Mouse (Mus musculus) liver (tissue): ENCODE results near the gene 2200002D01Rik.
"Not testable (repeated sequence)": the region's sequence is repeated elsewhere in the genome, so short reads cannot be mapped to it uniquely, and the experiment has no call there.

ENCODE experiments used
- DNase-seq: peaks from one replicate; pipeline ENCODE4 v3.0.0-alpha.2; 2020; ENCODE audit warnings: mixed read lengths

2200002D01Rik gene

GRCm38 (mm10) chr7:29279261-29279660, 31.0 kb upstream of the 2200002D01Rik start:
- no peak for DNase-seq

DNA sequence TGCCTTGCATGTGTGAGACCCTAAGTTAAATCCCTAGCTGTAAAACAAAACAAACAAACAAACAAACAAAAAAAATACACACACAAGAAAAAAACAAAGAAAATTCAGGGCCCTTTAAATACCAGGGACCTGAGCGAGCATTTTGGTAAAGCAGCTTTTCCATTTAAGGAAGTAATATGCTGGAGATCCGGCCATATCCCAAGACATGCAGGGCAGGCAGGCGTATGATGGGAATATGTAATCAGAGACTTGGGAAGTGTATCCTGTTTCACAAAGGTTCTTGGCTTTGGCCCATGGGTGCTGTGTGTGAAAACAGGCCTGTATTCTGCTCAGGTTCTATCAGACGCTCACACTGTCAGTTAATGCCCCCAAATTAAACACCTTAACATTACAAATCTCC, 29.2 kb upstream of the 2200002D01Rik start:
- no peak for DNase-seq

GRCm38 (mm10) chr7:29276715-29277114, 28.4 kb upstream of the 2200002D01Rik start:
- DNase-seq, result no peak

DNA sequence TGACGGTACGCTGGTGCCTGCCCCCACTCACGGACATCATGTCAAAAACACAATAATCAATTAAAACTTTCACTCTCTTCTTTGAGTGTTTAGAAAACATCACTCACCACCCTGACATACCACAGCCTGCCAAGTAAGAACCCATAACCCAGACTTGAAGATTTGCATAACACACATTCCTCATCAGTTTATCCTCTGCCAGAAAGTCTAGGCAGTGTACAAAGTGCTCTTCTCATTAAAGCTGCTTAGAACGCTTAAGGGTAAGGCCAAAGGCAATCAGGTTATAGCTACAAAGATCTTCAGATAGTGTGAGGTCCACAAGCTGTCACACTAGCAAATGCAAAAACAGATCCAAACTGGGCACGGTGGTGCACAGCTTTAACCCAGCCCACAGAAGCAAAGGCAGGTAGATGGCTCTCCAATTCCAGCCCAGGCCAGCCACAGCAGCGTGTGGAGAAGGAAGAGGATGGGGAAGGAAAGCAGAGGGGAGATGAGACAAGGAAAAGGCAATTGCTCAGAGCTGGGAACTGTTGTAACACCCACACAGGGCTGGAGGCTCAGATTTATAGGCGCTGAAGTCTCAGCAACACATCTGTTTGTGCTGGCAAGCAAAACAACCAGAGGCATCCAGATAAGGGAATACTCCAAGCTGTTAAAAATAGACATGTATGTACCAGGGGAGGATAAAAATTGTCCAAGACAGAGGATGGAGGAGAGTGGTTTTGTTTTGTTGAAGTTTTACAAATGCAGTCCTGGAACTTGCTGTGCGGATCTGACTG, 23.6 kb upstream of the 2200002D01Rik start:
- DNase-seq, result no peak

GRCm38 (mm10) chr7:29270445-29270844, 22.2 kb upstream of the 2200002D01Rik start:
- DNase-seq, result no peak

GRCm38 (mm10) chr7:29266931-29267330, 18.7 kb upstream of the 2200002D01Rik start:
- DNase-seq, result no peak

DNA sequence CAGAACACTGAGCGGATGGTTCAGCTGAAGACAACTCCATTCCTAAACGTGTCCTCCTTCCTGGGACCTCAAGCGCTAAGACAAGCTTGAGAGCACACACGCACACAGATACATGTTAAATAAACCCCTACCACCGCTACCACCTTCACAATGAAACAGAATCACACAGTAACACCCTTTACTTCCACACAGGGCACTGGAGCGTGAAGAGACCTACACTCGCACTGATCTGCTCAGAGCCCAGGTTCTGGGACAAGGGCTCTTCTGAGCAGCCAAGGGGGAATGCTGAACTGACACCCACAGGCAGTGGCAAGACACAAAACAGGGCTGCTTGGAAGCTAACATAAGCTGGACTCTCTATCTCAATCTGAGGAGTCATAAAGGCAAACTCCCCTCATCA, 17.4 kb upstream of the 2200002D01Rik start:
- DNase-seq, result no peak

DNA sequence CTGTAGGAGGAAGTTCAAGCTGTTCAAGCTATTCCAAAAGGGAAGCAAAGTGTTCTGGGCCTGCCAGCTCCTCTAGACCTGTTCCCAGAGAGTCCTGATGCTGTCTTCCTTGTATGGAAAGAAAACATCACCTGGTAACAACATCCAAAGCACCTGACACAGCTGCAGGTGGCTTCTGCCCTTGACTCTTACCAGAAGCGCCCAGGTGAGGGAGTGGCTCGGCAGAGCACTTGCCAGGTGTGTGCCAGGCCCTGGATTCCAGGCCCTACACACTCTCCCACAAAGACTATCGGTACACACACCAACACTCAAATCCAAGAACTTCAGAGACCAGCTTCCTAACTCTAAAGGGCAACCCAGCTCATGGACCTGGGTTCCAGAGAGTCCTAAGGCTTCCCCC, 15.6 kb upstream of the 2200002D01Rik start:
- no peak for DNase-seq

DNA sequence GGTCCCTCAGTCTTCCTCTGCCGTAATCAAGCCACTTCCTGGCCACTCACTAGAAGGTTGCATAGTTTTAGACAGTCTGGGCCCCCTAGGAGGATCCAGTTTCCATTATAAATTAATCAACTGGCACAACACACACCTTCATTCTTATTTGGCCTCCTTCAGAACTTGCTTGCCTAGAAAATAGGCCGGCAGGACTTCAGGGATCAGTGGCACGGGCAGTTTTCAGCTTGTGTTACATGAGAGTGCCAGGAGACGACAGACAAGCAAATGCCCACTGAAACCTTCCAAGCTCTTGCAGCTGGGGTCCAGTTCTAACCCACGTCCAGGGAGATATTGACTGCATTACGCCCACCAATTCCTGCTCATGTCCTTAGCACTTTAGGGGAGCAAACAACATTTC, 13.9 kb upstream of the 2200002D01Rik start:
- no peak for DNase-seq

GRCm38 (mm10) chr7:29259781-29260730, 11.8 kb upstream of the 2200002D01Rik start:
- no peak for DNase-seq

DNA sequence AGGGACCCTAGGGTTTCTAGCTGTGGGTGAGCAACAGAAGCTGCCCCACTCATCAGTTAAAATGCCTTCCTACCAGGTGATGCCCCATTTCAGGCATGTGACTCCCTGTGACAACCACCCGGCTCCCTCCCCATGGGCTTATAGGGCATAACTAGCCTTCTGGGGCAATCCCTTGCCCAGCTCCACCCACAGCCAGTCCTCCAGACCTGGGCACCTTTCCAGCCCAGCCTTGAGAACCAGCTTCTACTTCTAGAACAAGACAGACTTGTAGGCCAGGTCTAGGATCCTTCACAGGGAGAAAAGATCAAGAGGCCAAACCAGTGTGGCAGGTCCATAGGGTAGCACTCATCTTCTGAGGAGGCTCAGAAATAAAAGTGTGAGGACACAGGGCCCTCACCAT, 9.1 kb upstream of the 2200002D01Rik start:
- no peak for DNase-seq

GRCm38 (mm10) chr7:29255875-29256274, 7.6 kb upstream of the 2200002D01Rik start:
- no peak for DNase-seq

- no peak for DNase-seq
These were observed 5.6 kb upstream of the 2200002D01Rik start for GRCm38 (mm10) chr7:29253842-29254241.

DNA sequence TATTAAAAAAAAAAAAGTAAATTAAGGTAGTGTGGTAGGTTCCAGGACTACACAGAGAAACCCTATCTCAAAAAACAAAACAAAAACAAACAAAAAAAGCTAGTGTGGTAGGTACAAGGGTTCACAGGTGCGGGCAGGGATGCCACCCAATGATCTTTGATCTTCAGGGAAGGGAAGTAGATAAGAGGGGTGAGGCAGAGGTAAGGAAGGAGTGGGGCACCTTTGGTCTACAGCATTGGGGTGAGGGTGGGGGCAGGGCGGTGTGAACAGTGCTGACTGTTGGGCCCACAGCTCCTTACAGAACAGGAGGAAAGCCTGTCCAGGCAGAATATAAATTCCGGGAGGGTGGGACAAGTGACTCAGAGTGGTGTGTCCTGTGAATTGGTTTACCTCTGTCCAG, 2.9 kb upstream of the 2200002D01Rik start:
- DNase-seq, result no peak

DNA sequence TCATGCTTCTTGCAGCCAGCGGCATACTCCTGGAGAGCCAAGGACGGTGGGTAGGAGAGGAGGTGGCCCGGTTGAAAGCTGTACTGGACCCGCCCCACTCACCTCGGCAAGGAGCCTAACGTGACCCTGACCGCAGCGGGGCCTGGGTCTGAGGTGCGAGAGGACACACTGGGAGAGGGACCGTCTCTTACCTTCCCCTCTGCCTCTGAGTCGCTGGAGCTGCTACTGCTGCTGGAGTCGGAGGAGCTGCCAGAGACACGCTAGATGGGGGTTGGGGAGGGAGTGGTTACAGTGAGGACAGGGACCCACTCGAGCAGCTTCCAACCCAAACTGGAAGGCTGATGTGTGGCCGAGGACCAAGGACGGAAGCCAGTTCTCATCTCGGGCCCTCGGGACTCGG, 560 bp downstream of the 2200002D01Rik start:
- peak; percentile 12 for DNase-seq

DNA sequence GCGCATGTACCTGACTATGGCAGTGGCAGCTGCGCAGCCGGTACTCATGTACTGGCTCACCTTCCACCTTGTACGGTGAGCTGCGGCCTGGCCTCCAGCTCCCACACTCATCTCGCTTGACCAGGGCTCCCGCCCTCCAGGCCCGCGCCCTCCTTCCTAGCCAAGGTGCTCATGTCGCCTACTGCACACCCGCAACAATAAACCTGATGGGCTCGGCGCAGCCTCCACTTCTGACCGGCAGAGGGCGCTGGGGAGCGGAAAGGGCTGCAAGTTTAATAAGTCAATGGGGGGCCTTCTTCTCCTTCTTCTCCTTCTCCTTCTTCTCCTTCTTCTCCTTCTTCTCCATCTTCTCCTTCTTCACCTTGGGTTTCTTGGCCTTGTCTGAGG, 959 bp downstream of the 2200002D01Rik start:
- peak; percentile 83 for DNase-seq

DNA sequence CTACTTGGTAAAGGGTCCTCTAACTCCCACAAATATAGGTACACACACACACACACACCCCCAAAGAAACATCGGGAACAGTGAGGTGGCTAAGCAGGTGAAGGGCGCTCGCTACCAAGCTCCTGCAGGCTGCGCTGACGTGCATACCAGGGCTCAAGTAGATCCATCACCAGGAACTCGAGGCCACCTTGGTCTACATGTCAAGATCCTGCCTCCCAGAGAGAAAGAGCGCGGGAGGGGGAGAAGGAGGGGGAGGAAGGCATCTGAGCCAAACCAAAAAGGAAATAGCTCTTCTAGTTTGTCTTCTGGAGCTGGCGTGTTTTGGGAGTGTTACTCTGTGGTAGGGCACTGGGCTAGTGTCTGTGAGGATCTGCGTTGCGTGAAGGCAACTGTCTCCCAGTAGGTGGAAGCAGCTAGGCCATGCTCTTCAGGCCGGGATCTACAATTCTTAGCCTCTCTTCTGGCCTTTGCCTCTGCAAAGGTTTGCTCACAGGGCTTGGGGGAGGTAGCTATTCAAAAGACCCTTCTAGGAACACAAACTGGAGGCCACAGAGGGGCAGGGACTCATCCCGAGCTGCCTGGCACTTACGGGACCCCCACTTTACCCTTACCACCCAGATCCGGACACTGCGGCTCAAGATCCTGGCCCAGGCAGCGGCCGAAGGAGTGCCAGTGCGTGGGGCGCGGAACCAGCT, 1.5 kb downstream of the 2200002D01Rik start:
- no peak for DNase-seq

- DNase-seq, result no peak
These were observed 2.3 kb downstream of the 2200002D01Rik start for GRCm38 (mm10) chr7:29246015-29246414.

DNA sequence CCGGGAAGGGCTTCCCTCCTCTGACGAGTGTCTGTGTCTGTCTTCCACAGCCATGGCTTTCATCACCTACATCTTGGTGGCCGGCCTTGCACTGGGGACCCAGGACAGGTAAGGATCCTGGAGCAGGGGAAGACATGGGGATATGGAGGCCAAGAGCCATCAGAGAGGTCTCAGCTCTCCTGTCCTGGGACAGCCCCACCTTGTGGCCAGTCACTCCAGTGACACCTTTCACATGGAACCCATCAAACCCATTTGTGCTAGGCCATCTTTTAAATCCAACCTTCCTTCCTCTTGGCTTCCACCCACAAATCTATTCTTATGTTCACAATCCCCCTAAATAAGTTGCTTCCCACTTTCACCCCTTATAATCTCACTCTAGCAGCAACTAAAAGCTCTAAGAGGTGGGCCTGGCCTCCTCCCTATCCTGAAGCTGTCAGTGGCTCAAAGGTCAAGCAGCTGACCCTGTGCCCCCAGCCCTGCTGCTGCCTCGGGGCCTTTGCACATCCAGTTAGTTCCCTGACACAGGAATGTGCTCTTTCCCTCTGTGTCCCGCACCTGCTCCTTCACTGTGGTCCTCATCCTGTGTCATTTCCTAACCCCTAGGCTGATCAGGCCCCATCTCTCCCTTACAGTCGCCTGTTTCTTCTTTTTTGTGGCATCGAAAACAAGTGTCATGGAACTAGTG, 3.4 kb downstream of the 2200002D01Rik start:
- peak; percentile 22 for DNase-seq

- peak; percentile 99 for DNase-seq
These were observed 10.0 kb downstream of the 2200002D01Rik start, which contains the start of gene Yif1b for GRCm38 (mm10) chr7:29238019-29238967. Yif1b (plus strand) TSS chr7:29238329.

- DNase-seq, result not testable (repeated sequence)
These were observed 10.7 kb downstream of the 2200002D01Rik start for GRCm38 (mm10) chr7:29237596-29237995.
